Mouse (Mus musculus) left cerebral cortex, adult 18-20 months (tissue): ENCODE data around the gene Ctbp1. TPM values are rescaled to one million over a fixed set of nuclear protein-coding genes. Genes with fewer than 3 reads are reported as not detected.

ENCODE experiments used
- DNase-seq, 2 experiments: peaks; one replicate each; pipeline ENCODE4 v3.0.0; 2021 to 2022; ENCODE audit warnings: low spot score in 2 of 2, mixed read lengths in 1 of 2
- total RNA-seq, 2 experiments: library from RNA; stranded (reverse); gene quantifications; 2 replicates each; pipeline ENCODE4 v1.2.3; 2021

The Ctbp1 gene
- total RNA-seq, 2 experiments from 2014 or later: 340 to 348 TPM

GRCm38 (mm10) chr5:33214723-33215122 lies 60.1 kb downstream of the Ctbp1 start:
- DNase-seq: no peak

- no peak for DNase-seq
Observed at GRCm38 (mm10) chr5:33211254-33211653, 63.5 kb downstream of the Ctbp1 start.

- DNase-seq: no peak
Observed at GRCm38 (mm10) chr5:33210515-33210914, 64.3 kb downstream of the Ctbp1 start.

DNA sequence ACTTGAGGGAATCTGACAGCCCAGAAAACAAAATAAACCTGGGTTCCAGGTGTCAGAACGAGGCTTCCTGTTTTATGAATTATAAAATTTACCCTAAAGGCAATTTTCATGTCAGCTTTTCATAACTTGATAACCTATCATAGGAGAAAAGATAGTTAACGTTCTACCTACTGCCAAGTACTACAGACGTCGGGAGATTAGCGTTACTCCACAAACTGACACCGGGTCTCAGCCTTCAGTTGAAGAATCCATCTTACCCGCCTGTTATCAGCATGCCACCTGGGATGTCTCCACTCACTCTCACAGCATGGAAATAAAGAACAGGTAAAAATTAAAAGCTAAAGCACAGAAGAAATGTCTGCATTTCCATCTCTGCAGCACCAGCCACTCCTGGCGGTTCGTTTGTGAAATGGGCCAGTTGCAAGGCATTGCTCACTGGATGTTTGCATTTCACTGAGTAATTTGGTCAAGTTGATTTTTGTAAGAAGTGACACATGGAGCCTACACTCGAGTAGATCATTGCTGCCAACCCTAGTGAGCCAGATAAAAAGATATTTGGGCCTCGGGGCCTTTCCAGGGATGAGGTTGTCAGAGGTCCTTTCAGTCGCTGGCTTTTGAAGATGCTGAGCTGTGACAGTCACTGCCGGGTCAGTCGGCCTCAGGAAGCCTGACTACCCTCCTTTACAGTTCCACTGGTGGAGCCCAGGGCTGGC lies 66.1 kb downstream of the Ctbp1 start:
- DNase-seq: no peak

GRCm38 (mm10) chr5:33207136-33207535 lies 67.7 kb downstream of the Ctbp1 start:
- DNase-seq: no peak

GRCm38 (mm10) chr5:33206328-33206727 lies 68.5 kb downstream of the Ctbp1 start:
- DNase-seq: no peak

GRCm38 (mm10) chr5:33204284-33204683 lies 70.5 kb downstream of the Ctbp1 start:
- DNase-seq: no peak

GRCm38 (mm10) chr5:33203691-33204242 lies 71.0 kb downstream of the Ctbp1 start:
- DNase-seq: peak; percentile 82 to 83

GRCm38 (mm10) chr5:33203171-33203565 lies 71.6 kb downstream of the Ctbp1 start:
- no peak for DNase-seq

DNA sequence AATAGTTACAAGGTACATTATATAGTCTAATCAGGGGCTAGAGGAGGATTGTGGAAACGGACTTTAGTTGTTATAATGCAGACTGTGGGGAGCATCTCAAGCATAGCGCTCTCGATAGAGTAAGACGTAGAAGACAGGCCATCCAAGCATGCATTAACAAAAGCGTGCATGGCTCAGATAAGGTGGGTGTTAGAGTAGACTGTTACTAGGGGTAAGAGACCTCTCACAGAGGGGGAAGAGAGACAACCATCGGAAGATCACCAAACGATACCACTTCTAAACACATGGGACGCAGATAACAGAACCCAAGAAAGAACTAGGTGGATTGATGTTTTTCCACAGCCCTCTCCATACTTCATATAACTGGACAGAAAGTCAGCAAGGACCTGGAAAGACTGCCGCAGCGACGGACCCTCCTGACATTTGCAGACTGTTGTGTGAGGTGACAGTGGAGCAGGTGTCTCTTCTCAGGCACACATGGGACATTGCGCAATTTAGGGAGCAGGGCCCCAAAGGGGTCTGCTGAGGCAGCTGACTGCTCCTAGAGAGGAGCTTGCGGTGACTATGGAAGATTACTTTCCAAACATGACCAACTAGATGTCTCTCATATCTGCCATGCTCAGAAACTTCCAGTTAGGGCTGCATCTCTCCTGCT lies 72.2 kb downstream of the Ctbp1 start:
- DNase-seq: no peak

- DNase-seq: no peak
Observed at GRCm38 (mm10) chr5:33201697-33202096, 73.1 kb downstream of the Ctbp1 start.

DNA sequence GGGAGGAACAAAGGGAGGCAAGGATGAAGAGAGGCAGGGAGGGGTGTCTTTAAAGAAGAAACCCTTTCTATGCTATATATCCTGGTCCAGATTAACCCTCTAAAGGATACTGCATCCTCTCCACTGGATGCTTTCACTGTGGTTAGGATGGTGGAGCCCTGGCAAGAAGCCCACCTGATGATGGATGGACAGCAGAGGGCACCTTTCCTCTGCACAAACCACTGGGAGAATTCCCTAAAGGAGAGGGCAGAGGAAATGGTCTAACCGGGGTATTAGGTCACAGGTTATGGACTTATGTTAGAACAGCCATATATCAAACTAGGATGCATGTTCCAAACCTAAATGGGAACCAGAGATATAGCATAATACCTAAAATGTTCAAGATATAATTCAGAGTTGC lies 74.7 kb downstream of the Ctbp1 start:
- no peak for DNase-seq

Other genes with a start within 250 kb of the Ctbp1 start
- not detected for gene Slc5a1, start 170.8 kb downstream of the Ctbp1 start, total RNA-seq
- gene Spon2, start 56.5 kb downstream of the Ctbp1 start, total RNA-seq: under 1 TPM; 0.28 to 0.52 TPM
- gene Maea, start 60.5 kb upstream of the Ctbp1 start, total RNA-seq: 100 to 1,000 TPM; 102 to 109 TPM
- gene Uvssa, start 103.6 kb upstream of the Ctbp1 start, total RNA-seq: 1 to 10 TPM; 5.6 to 5.9 TPM
- not detected for gene Nkx1-1, start 159.0 kb upstream of the Ctbp1 start, total RNA-seq